Mouse (Mus musculus) NIH3T3 (cell line): ENCODE measurements at regions not wholly inside any gene's neighbourhood (a gene's known extent, or its start where the extent isn't known, plus 50 kb on each side); places are given as distances from the start of the nearest gene placed in this dataset.
A peak's percentile ranks its signal among the peaks of the same experiment; 100 is the strongest.

Source experiments
- DNase-seq: peaks from one replicate; pipeline ENCODE4 v3.0.0-alpha.2; 2012; ENCODE audit warnings: low read depth

DNA sequence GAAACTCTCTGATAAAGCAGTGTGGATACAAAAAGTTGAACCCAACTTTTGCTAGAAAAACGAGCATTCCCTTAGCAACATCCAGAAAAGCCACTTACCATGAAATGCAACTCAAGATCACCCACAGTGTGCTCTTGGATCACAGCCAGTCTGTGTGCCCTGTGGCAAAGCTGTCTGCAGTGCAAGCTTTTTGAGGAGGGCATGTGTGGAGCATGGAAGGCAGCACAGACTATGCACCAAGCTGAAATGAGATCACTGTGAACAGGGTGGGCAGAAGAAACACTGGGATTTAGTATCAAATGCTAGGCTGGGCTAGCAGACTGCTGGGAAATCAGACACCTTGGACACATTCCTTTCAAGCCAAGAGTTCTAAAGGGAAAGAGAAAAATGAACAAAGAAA is 162.4 kb downstream of the Sim1 start:
- no peak for DNase-seq

DNA sequence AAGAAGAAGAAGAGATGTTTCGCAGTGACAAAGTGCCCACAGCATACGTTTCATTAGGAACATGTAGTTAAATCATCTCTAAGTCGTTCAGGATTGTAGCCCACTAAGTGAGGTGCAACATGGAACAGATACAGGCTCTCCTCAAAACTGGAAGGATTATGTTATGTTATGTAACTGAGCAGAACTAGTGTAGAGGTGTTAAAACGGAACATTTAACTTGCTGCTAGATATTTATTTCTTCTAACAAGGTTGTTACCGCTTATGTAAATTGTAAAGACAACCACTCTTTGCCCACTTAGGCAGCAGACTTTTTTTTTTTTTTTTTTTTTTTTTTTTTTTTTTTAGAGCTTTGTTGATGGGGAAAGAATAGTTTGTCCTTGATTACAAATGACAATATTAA is 163.8 kb downstream of the Sim1 start:
- no peak for DNase-seq

DNA sequence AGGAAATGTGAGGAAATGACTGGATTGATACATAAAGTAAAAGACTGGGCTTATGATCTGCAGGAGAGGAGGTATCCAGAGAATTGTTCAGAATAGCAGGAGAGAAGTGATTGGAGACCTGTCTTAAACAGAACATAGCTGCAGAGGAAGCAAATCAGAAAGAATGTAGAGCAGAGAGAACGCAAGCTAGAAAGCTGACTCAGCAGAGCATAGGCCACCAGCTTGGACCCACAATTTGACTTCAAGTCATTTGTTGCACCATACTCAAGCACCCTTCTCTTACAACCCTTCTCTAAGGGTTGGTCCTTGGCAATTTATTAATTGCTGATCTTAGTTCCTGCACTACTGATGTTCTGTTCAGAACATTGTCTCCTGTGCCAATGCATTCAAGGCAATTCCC is 207.0 kb downstream of the Sim1 start:
- no peak for DNase-seq

DNA sequence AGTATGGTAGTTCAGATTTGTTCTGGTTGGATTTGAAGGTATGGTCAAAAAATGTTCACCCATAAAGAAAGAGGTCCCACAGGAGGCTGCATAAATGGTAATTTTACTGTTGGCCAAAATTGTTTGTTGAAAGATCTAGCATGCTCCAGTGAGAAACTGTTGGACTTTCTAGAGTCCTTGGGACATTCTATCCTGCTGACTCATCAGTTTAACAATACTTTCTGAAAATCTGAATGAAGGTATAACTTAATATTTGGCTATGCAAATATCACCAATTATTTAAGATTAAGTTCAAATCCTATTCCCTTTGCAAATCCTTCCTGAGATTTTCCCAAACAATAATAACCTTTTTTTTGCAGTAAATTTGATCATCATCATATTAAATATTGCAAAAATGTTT is 257.3 kb downstream of the Sim1 start:
- DNase-seq: no peak

DNA sequence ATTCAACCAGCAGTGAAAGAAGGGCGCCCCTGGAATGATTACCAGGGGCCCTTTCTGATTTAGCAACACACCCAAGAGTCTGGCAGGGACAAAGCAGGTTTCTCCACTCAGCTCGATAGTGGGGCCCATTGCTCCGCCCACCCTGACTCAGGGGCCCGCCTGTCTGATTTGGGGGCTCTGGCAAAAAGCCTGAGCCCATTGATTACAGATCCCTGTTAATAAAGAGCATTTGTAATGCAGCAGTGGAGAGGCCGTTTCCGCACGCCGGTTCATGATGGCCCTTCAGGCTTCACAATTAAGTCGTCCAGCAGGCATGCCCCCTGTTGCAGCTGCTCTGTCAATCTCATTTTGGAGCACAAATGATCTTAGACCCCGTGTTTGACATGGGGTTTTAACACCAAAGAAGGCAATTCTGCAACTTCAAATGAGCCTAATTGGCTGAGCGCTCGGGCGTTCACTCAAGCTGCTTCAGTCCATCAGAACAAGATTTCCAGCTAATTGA is 259.0 kb downstream of the Sim1 start:
- DNase-seq: no peak

DNA sequence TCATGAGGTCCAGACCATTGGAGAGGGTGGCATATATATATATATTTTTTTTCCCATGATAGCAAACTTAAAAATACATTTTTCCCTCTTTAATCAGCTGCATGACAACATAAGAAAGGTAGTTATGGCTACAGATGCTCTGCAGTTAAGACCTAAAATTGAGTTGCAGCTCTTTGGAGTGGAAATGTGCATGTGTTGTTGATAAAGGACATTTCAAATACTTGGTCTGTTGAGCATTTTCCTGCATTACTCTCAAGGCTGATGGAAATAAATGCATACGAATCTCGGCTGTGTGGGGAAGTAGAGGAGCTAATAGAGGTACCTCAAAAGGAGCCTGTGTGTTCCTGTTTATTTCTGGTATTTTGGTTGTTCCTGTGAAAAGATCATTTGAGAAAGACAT is 259.5 kb downstream of the Sim1 start:
- no peak for DNase-seq

DNA sequence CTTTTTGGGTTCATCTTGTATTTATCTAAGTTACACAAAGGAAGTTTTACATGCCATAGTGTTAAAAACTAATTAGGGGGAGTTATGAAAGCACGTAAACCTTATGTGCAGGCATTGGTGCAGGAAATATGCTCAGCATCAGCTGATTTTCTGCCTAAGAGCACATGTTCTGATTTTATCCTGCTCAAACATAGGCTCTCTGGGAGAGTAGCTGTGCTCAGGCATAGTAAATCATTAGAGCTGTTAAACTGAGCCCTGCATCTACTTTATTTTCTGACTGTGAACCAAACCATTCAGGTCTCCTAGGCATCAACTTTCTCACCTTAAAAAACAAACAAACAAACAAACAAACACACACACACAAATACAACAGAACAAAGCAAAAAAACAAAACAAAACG is 260.2 kb downstream of the Sim1 start:
- DNase-seq: no peak

DNA sequence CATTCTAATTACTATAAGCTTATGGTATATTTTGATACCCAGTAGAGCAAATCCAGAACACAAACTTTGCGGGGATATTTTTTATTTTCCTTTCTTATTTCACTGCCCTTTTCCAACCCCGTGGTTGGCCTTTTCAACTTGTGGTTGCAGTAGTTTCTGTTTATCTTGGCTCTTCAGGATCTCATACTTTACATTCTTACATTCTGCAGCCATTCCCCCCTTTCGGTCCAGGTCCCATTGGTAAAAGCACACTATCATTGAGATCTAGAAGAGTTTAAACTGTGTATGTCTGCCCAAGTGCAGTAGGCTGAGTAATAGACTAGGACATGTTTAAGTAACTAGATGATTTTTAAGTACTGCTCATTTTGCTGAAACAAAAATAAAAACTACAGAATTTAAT is 279.1 kb downstream of the Sim1 start:
- no peak for DNase-seq

DNA sequence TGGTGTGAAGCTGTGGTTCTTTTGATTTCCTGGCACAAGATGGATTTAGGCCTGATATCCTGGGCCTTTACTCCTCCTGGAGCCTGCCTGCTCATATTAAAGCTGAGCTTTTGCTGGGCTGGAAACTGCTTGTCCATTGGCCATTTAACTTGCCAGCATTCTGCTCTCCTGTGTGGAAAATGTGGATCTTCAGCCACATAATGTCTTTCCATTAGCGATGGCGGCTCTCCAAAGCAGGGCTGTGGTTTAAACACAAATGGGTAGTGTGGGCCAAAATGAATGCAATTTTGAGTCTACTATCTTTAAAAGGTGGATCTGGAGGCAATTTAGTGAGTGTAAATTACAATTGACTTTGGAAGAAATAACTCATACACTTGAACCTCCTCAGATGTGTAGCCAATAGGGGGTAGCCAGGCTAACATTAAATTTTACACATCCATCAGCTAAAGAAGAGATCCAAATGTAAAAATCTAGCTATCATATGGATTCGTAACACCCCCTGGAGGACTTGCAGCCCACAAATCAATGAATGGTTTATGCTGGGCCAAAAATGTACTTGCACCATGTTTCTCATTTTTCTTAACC is 281.5 kb downstream of the Sim1 start:
- DNase-seq: no peak

DNA sequence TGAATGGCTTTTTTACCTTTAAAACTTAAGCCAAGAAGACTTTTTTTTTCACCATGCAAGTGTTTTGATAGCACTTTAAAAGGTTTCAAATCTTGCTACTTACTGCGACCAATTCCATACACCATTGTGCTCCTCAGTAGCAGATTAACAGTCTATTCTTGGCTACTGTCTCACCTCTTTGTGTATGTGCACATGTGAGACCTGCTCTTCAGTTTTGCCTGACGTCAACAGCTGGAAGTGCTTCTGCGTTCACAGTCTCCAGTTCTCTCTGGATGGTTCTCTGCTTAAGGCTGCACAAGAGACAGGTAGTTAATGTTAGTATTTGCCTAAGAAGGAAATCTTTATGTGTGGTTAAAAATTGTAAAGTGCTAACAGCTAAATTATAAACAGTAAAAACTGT is 282.1 kb downstream of the Sim1 start:
- DNase-seq: no peak

DNA sequence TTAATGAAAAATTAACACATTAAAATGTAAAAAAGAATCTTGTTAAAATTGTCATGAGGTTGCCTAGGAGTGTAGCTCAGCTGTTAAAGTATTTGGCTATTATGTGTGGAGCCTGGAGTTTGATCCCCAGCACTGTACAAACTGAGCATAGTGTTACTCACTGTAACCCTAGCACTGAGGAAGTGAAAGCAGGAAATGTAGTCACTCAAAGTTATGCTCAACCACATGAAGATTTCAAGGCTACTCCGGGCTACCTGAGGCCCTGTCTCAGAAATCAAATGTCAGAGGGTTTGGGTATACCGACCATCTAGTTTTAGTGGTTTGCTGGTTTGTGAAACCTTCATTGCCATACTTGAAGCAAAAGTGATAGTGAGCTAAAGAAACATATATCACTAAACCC is 287.2 kb downstream of the Sim1 start:
- DNase-seq: no peak

DNA sequence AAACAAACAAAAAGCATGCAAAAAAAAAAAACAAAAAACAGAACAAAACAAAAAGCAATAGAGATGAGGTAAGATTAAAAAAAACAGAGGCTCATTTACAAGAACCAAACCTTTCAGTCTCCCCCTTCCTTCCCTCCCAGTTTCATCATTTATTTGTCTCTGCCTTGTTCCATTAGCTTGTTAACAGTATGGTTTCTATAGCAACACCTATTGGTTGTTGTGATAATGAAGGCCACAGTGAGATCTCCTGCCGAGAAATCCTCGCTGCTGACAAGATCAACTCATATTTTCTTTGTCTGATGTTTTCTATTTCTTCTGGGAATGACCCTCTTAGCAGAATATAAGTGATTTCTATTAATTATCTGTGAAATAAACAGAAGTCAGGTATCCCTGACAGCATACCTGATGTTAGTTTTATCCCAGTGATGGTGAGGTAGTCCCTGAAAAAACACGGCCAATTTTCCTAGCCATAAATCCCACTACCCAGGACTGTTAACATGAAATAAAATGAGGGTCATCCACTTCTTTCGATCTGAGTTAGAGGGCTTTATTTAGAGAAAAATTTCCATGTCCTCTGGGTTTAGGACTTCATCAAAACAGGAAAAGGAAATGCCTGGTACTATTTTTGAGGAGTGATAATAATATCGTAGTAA is 288.9 kb upstream of the Gm49339 start:
- DNase-seq: no peak

DNA sequence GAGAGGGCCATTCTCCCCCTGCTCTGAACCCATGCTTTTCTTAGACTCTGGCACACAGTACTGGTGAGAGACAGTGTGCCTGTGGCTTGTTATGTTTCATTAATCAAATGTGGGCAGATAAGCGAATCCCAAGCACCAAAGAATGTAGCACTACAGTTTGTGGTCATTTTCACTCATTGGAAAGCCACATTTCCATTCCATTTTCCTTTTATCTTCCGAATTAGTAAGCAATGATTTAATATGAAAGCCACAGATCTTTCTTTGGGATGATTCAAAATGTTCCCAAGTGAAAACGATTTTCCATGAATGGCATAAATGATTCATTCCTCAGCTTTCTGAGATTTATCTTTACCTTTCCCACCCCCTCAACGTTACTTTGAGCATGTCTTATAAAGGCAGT is 260.9 kb upstream of the Gm49339 start:
- DNase-seq: no peak

DNA sequence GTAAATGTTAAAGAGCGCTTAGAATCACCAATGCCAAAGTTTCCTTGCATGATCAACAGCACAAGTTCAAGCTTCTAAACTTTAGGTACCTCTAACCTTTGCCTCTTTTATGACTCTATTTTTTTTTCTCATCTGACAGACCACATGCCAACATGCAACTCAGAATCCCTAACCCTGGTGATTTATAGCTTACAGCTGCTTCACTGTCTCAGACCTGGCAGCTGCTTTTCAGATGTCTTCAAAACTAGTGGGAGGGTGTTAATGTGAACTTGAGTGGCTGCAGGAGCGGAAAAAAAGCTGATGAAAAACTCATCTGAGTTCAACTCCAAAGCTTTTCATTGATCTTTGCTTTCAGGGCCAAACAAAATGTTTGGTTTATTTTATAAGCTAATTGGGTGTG is 246.8 kb upstream of the Gm49339 start:
- no peak for DNase-seq

DNA sequence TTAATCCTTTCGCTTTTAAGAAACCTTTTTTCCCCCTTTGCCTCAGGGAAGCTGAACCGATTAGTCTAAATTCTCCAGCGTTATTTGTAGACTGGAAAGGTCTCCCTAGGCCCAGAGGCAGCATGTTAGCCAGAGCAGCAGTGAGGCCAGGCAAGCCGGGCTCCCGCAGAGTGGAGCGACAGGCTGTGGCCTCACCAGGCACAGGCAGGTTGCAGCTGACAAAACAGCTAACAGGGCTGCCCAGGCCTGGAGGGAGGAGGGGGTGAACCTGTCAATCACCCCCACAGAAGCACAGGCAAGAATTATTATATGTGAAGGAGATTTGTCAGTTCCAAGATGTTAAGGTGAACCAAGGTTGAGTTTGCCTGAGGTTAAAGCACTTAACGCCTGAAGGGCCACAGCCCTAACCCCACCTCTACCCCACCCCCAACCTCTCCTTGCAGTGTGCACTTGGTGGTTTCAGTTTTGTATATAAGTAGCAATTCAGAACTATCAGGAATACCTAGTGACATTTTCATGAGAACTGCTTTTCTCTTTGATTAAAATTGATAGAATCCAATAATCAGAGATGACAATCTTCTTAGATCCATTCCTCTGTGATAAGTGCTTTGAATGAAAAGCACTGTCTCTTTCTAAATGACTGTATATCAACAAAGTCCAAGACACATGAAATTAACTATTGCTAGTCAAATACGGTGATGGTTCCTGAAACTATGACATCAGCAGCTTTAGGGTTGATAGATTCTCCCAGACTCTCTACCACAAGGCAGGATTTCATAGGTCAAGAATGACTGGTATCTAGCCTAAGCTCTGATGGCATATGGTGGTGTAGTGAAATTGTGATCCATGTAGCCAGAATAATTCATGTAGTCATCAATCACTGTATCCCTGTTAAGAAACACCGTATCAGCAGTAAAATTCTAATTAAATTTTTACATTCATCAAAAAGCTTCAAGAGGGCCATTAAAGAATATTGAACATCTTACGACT is 244.5 kb upstream of the Gm49339 start:
- DNase-seq: no peak

DNA sequence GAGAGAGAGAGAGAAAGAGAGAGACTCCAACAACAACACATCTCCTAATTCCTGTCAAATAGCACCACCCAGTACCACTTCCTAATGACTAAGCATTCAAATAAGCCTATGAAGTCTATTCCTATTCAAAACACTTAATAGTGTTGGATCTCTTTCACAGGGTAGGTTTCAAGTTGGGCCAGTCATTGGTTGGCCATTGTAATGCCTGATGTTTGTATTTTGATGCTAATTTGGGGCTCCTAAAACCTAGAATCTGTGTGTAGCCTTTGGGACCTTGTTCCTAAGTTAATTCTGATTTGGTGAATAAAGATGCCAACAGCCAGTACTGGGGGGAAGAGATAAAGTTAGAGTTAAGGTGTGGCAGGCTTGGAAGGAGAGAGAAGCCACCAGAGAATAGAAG is 242.3 kb upstream of the Gm49339 start:
- no peak for DNase-seq

DNA sequence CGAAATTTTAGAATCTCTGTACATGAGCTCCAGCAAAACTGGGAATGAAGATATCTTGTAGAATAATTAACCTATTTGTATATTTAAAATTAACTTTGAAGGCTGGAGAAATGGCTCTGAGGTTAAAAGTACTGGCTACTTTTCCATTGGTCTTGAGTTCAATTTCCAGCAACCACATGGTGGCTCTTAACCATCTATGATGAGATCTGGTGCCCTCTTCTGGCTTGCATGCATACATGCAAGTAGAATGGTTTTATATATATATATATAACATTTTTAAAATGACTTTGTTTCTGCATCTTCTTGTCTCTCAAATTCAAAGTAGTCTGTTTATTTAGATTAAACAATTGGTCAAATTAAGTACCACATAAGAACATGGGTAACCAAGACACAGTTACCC is 227.0 kb upstream of the Gm49339 start:
- DNase-seq: peak; percentile 7

DNA sequence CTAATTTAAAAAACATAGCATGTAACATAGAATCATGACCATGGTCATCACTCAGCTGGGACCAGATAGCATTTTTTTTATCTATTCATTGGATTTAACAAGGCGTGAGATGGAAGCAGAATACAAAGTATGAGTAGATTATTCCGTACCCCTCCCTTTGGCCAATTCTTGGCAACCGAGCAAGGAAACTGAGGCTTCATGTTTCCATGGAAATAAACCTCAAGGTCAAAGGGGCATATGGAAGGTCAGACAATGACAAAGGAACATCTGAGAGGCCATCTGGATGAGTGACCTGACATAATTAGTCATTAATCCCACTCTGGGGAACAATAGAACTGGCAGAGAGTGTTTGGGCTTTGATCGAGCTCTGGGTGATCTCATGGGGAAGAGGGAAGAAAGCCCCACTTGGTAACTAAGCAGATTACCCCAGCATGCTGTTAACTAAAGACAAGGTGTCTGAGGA is 222.8 kb upstream of the Gm49339 start:
- no peak for DNase-seq

DNA sequence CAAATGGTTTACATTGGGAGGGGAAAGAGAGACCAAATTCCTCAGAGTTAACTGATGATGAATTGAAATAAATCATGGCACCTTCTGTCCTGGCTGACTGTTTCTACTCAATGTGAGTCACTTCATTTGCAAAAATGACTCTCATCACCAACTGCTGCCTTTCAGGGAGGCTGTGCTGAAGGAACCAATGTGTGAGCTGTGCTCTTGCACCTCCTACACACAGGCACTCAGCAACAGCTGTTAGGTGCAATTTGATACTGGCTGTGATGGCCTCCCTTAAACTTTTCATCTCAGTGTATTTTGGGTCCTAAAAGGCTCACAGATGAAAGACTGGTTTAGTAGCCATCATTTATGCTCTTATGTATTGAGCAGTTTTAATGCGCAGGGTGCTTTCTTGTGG is 209.0 kb upstream of the Gm49339 start:
- DNase-seq: no peak

DNA sequence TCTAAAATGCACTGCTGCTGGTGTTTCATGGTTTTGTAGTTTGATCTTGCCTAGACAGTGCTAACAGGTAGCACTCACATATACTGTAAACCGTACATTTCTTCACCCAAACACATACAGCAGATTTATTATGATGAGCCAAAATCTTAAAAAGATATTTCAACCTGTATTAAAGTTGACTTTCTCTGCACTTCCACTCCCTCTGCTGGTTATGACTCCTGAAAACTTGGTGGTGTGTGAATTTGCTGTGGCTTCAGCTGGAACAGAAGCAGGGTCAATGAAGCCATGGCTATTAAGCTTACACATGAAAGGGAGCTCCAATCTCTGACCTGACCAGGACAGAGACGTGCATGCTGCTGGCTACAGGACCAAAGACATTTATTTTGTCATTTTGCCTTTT is 202.2 kb upstream of the Gm49339 start:
- no peak for DNase-seq

DNA sequence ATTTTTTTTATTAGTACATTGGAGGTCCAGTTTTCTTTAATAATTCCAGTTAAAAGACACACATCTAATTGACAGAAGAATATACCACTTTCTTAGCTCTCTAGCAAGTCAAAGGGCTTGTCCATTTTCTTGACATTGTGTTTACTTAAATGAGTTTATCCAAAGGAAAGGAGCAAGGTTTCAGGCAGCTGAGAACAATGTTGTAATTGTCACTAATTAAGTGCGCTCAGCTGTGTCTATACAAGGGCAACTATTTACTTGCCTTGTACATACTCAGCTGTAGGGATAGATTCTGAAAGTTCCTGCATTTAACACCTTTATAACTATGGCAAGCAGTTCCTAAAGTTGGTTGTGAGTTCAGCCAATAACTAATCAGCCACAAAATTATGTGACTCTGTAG is 198.0 kb upstream of the Gm49339 start:
- no peak for DNase-seq

DNA sequence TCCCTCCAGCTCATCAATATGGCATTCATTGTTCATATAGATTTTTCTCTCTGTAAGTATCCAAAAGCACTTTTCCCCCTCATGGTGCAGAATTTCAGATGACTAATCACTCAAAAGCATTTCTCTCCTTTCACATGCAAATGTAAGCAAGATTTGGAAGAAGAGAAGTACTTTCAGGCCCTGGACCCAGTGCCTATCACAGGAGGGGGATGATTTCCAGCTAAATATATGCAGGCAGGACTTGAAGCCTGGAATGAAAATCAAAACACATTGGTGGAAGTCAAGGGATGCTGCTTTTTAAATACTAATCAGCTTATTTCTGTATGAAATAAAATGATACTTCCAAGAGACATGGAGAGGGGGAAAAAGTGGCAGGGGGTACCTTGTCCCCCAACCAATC is 195.9 kb upstream of the Gm49339 start:
- DNase-seq: no peak

DNA sequence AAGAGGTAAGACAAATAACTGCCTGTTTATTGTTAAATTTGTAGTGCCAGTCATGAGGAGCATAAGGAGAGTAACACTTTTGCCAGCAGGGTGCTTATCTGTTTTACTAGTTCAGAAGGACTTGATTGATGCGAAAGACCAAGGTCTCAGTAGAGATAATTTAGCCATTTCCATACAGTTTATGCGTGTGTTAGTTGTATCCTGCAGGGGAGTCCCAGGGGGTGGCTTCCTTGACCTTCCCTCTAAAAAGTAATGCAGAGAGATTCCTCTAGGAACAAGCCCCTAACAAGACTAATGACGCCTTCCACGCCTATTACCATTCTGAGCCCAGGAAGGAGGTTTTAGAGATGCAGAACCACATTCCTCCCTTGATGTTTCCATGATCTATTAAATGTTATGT is 192.6 kb upstream of the Gm49339 start:
- DNase-seq: no peak
